Mouse (Mus musculus): ENCODE data around the gene Lgals1. TPM values are rescaled to one million over a fixed set of nuclear protein-coding genes. Genes with fewer than 3 reads are reported as not detected.

Lgals1 gene
- polyA plus RNA-seq, 1 experiment from 2014 or later = 397 TPM

GRCm38 (mm10) chr15:78927021-78927787 is 679 bp downstream of the Lgals1 start:
- 6% methylated on average over 15 of the region's 15 CpGs for WGBS (ENCODE audit: insufficient replicate concordance)
- H3K9ac ChIP-seq = peak overlapping the region; percentile 58
- no peak for ATAC-seq (ENCODE audit: insufficient read depth)
- peaks cover 10% of the 10 kb centered on the region; the same call in 1 of the 2 replicates for H3K36me3 ChIP-seq (replicated peaks)
- no peaks in the 10 kb centered on the region for H3K27me3 ChIP-seq
- peak overlapping the region; percentile 98 for H3K27ac ChIP-seq (replicated peaks)
- H3K4me3 ChIP-seq (replicated peaks) = peak overlapping the region; percentile 59
- H3K4me1 ChIP-seq (replicated peaks) = peaks cover 84% of the 10 kb centered on the region
- peak overlapping the region; percentile 92 for H3K4me2 ChIP-seq
- H3K9me3 ChIP-seq (replicated peaks) = no peaks in the 10 kb centered on the region

DNA sequence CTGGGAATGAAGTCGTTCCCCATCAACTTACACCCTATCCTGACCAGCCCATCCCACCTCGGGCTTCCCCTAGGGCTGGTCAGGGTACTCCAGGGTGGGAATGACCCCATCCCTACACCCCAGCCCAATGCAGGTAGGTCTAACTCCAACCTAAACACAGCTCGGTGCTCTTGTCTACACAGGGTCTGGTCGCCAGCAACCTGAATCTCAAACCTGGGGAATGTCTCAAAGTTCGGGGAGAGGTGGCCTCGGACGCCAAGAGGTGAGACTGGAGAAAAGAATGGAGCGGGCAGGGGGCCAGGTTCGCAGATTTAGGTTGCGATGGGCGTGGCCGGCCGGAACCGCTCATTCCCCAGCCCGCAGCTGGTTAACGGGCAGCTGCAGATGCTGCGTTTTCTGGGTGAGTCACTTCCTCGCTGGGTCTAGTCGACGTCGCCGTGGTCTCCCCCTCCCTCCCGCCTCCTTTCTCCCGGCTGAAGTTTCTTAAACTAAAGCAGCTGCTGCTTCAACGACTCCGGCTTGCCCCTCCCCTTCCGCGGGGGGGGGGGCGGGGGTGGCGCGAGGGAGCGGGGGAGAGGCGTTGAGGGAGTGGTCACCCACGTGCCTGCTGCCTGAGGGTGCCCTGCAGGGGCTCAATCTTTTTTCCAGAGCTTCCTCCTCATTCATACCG is 1.4 kb downstream of the Lgals1 start:
- H3K4me3 ChIP-seq (replicated peaks) = peak overlapping the region; percentile 59
- peaks cover 81% of the 10 kb centered on the region for H3K4me1 ChIP-seq (replicated peaks)
- under 1% methylated on average over 27 of the region's 35 CpGs for WGBS (ENCODE audit: insufficient replicate concordance)
- H3K4me2 ChIP-seq = peak overlapping the region; percentile 92
- no peaks in the 10 kb centered on the region for H3K27me3 ChIP-seq
- H3K36me3 ChIP-seq (replicated peaks) = peaks cover 10% of the 10 kb centered on the region; the same call in 1 of the 2 replicates
- H3K9ac ChIP-seq = peak overlapping the region; percentile 58
- peak overlapping the region; percentile 98 for H3K27ac ChIP-seq (replicated peaks)
- ATAC-seq (ENCODE audit: insufficient read depth) = 0 out of 2 replicates have a peak, but pooled peaks have one; percentile 3
- H3K9me3 ChIP-seq (replicated peaks) = no peaks in the 10 kb centered on the region

DNA sequence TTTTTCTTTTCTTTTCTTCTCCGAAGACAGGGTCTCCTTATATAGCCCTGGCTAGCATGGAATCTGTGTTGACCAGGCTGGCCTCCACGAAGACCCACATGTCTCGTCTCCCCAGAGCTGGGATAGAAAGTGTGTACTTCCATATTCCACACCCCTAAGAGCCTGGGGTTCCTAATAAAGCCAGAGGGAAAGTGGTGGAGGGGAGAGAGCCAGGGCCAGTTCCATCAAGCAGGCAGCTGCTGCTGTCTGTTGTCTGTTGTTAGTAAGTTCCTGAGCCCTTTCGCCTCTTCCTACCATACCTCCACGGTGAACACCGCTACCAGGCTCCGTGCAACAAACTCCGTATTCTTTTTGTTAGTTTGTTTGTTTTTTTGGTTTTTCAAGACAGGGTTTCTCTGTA is 2.0 kb downstream of the Lgals1 start:
- H3K27ac ChIP-seq (replicated peaks) = peak overlapping the region; percentile 98
- peaks cover 80% of the 10 kb centered on the region for H3K4me1 ChIP-seq (replicated peaks)
- no peak for ATAC-seq (ENCODE audit: insufficient read depth)
- H3K4me2 ChIP-seq = peak overlapping the region; percentile 92
- H3K9me3 ChIP-seq (replicated peaks) = no peaks in the 10 kb centered on the region
- 43% methylated on average over 8 of the region's 8 CpGs for WGBS (ENCODE audit: insufficient replicate concordance)
- peak overlapping the region; percentile 58; the same call in 1 of the 2 replicates for H3K9ac ChIP-seq
- H3K4me3 ChIP-seq (replicated peaks) = peak overlapping the region; percentile 59
- H3K36me3 ChIP-seq (replicated peaks) = peaks cover 10% of the 10 kb centered on the region; the same call in 1 of the 2 replicates
- H3K27me3 ChIP-seq = no peaks in the 10 kb centered on the region

DNA sequence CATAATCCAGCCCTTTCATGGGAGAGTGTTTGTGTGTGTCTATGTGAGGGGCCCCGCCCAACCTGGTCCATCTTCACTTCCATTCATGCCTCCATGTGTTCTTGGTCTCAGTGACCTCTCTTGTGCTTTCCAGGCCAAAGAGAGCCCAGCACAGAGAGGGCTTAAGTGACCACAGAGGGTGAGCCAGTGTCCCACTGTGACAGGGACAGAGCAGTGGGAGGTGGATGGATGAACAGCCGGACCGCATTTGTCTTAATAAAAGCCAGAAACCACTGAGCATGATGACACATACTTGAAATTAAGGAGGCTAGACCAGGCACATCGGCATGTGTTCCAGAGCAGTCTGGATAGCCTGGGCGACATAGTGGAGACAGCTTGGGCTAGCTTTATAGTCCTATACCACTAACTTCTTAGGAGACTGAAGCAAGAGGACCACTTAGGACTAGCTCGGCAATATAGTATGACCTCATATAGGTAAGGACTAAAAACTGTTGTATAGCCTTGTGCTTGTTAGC is 3.7 kb downstream of the Lgals1 start:
- H3K36me3 ChIP-seq (replicated peaks) = peaks cover 10% of the 10 kb centered on the region; the same call in 1 of the 2 replicates
- 86% methylated on average over 6 of the region's 6 CpGs for WGBS (ENCODE audit: insufficient replicate concordance)
- no peak overlapping the region for H3K9ac ChIP-seq
- no peaks in the 10 kb centered on the region for H3K27me3 ChIP-seq
- peak overlapping the region; percentile 56; the same call in 1 of the 2 replicates for H3K27ac ChIP-seq (replicated peaks)
- H3K4me1 ChIP-seq (replicated peaks) = peaks cover 73% of the 10 kb centered on the region
- no peak overlapping the region for H3K4me2 ChIP-seq
- no peaks in the 10 kb centered on the region for H3K9me3 ChIP-seq (replicated peaks)
- no peak overlapping the region for H3K4me3 ChIP-seq (replicated peaks)
- no peak for ATAC-seq (ENCODE audit: insufficient read depth)

DNA sequence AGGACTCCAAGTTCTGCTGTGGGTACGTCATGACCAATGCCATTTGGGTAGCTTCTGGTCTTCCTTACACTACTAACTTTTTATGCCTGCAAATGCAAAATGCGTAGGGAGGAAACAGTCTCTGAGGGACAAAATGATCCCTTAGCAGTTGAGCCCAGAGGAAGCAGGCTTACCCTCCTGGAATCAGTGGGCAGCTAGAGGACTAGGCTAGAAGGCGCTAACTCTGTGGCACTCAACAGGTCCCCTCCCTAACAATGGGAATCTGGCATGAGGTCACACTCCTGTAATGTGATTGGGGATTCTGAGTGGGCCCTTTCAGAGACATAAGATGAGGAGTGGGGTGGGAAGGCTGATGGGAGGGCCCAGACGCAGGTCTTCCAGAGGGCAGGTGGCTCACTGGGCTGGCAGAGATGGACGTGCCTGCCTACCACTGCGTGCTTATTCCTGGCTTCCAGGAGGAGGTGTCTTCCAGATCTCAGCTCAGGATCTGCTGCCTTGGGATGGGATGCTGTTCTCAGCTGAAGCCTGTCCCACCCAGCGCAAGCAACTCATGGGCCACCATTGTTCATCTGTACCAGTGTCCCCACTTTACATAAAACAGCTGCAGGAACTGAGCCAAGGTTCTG is 4.4 kb downstream of the Lgals1 start:
- WGBS (ENCODE audit: insufficient replicate concordance) = 85% methylated on average over 7 of the region's 7 CpGs
- Histone ChIP-seq H3K4me2 (no peak overlapping the region), H3K4me3 (replicated peaks) (no peak overlapping the region), H3K4me1 (replicated peaks) (peaks cover 73% of the 10 kb centered on the region), H3K9me3 (replicated peaks) (no peaks in the 10 kb centered on the region), H3K9ac (no peak overlapping the region), H3K36me3 (replicated peaks) (peaks cover 10% of the 10 kb centered on the region; the same call in 1 of the 2 replicates), H3K27me3 (no peaks in the 10 kb centered on the region), H3K27ac (replicated peaks) (peak overlapping the region; percentile 56)
- no peak for ATAC-seq (ENCODE audit: insufficient read depth)

DNA sequence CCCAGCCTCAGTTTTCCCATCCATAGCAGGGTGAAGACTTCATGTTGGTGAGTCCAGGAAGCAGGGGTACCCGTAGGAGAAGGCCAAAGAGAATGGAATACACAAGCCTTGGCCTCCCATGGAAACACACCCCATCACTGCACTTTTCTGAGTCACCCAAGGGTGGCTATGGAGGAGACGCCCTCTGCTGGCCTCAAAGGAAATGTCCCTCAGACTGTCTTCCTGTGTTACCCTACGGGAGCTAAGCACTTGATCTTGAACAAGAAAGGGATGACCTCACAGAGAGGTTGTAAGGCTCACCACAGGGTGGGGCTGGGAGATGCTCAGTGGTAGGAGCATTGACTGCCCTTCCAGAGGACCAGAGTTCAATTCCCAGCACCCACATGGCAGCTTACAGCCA is 5.1 kb downstream of the Lgals1 start:
- WGBS (ENCODE audit: insufficient replicate concordance) = 2% methylated on average over 3 of the region's 3 CpGs
- Histone ChIP-seq H3K27me3 (no peaks in the 10 kb centered on the region), H3K9me3 (replicated peaks) (no peaks in the 10 kb centered on the region), H3K4me3 (replicated peaks) (no peak overlapping the region), H3K36me3 (replicated peaks) (peaks cover 12% of the 10 kb centered on the region; the same call in 1 of the 2 replicates), H3K9ac (no peak overlapping the region), H3K27ac (replicated peaks) (peak overlapping the region; percentile 56), H3K4me2 (no peak overlapping the region), H3K4me1 (replicated peaks) (peaks cover 73% of the 10 kb centered on the region)
- peak; percentile 16; the same call in 1 of the 2 replicates for ATAC-seq (ENCODE audit: insufficient read depth)

DNA sequence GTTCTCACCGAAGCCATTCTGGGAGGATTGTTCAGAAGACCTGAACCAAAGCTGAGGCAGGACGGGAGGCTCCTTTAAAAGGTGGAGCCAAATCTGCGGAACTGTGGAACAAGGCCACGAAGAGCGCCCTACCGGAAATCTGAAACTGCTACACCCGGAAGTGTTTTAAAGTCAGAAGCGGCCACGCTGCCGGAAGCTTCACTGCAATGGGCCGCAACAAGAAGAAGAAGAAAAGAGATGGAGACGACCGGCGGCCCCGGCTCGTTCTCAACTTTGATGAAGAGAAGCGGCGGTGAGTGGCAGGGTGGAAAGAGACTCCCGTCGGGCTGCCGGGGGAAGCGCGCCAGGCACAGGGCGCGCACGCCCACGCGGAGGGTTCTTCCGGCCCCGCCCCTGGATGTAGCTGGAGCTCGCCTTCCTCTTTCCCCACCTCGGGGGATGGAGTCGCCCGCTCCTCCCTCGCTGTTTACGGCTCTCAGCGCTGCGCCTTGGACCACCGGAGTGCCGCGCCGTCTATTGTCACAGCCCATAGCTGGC is 8.3 kb downstream of the Lgals1 start, which contains the start of gene Nol12:
TSS of gene Nol12 (plus strand) at position 150 of the 537 bp plus-strand sequence.
- ATAC-seq (ENCODE audit: insufficient read depth) = peak; percentile 79
- under 1% methylated on average over 42 of the region's 42 CpGs for WGBS (ENCODE audit: insufficient replicate concordance)
- peak within 1 kb of the TSS; percentile 76 for H3K9ac ChIP-seq
- peak within 1 kb of the TSS; percentile 85 for H3K4me3 ChIP-seq (replicated peaks)
- H3K4me1 ChIP-seq (replicated peaks) = peaks cover 59% of the 10 kb centered on the region
- H3K36me3 ChIP-seq (replicated peaks) = peaks cover 38% of the 10 kb centered on the region
- no peaks in the 10 kb centered on the region for H3K27me3 ChIP-seq
- H3K9me3 ChIP-seq (replicated peaks) = no peaks in the 10 kb centered on the region
- H3K4me2 ChIP-seq = peak within 1 kb of the TSS; percentile 76
- peak within 1 kb of the TSS; percentile 81 for H3K27ac ChIP-seq (replicated peaks)

DNA sequence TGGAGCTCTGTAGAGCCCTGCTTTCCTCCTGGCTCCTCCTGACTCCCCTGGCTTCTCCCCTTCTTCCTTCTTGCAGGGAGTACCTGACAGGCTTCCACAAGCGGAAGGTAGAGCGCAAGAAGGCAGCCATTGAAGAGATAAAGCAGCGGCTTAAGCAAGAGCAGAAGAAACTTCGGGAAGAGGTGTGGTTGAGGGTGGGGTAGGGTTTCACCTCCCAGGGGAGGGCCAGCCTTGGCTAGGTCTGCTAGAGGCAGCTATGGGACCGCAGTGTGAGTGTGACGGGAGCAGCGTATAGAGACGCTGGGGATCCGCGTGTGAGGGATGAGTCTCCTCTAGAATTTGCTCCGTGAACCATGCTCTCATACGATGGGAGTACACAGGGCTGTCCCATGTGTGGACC is 9.9 kb downstream of the Lgals1 start:
- WGBS (ENCODE audit: insufficient replicate concordance) = 65% methylated on average over 12 of the region's 12 CpGs
- Histone ChIP-seq H3K36me3 (replicated peaks) (peaks cover 50% of the 10 kb centered on the region), H3K9ac (peak overlapping the region; percentile 76), H3K27me3 (no peaks in the 10 kb centered on the region), H3K4me2 (peak overlapping the region; percentile 76), H3K9me3 (replicated peaks) (no peaks in the 10 kb centered on the region), H3K4me3 (replicated peaks) (peak overlapping the region; percentile 85), H3K4me1 (replicated peaks) (peaks cover 51% of the 10 kb centered on the region), H3K27ac (replicated peaks) (peak overlapping the region; percentile 81)
- ATAC-seq (ENCODE audit: insufficient read depth) = peak; percentile 58

- Histone ChIP-seq H3K27ac (replicated peaks) (0 out of 2 replicates have a peak overlapping the region, but pooled peaks have one; percentile 81), H3K4me1 (replicated peaks) (peaks cover 44% of the 10 kb centered on the region), H3K4me2 (peak overlapping the region; percentile 76; the same call in 1 of the 2 replicates), H3K4me3 (replicated peaks) (no peak overlapping the region), H3K27me3 (no peaks in the 10 kb centered on the region), H3K9ac (no peak overlapping the region), H3K9me3 (replicated peaks) (no peaks in the 10 kb centered on the region), H3K36me3 (replicated peaks) (peaks cover 55% of the 10 kb centered on the region)
- WGBS (ENCODE audit: insufficient replicate concordance) = 85% methylated on average over 10 of the region's 10 CpGs
- no peak for ATAC-seq (ENCODE audit: insufficient read depth)
Observed at GRCm38 (mm10) chr15:78937311-78937710, 10.8 kb downstream of the Lgals1 start.

DNA sequence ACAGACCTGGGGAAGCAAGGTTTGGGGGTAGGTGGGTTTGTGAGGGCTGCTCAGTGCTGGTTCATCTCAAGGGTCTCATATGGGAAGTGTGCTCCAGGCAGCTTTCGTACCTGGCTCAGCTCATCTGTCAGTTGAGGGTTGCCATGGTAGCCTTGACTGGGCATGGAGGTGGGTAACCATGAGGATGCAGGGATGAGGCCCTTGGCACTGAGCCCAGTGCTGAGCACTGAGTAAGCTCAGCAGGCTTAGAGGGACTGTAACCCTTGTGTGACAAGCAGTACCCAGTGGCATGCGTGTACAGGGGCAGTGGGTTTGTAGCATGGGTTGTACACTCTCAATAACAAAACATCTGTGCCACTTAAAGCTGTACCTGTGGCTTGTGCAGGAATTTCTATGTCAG is 11.4 kb downstream of the Lgals1 start:
- Histone ChIP-seq H3K27ac (replicated peaks) (no peak overlapping the region), H3K27me3 (no peaks in the 10 kb centered on the region), H3K9ac (no peak overlapping the region), H3K9me3 (replicated peaks) (no peaks in the 10 kb centered on the region), H3K4me2 (no peak overlapping the region), H3K4me1 (replicated peaks) (peaks cover 46% of the 10 kb centered on the region), H3K4me3 (replicated peaks) (no peak overlapping the region), H3K36me3 (replicated peaks) (peaks cover 55% of the 10 kb centered on the region)
- WGBS (ENCODE audit: insufficient replicate concordance) = 85% methylated on average over 2 of the region's 2 CpGs
- ATAC-seq (ENCODE audit: insufficient read depth) = no peak

All from liver, embryonic 15.5 days (tissue).